Mouse (Mus musculus) MEL (cell line): Measurements from ENCODE around the gene Kcnk13.

Experiments used
- CHD2 ChIP-seq: IDR thresholded peaks from 2 replicates; pipeline ENCODE4 v1.6.1; 2011; ENCODE audit warnings: low read length, improper control_type of control experiment
- CTCF ChIP-seq, 3 experiments: IDR thresholded peaks in 2 of 3; conservative IDR thresholded peaks in 1 of 3; 2 replicates each; pipeline ENCODE4 v1.5.1; 2011 to 2012; ENCODE audit warnings: low read length in 3 of 3, low read depth in 2 of 3, mild to moderate bottlenecking in 2 of 3, improper control_type of control experiment in 1 of 3, inconsistent platforms in 1 of 3, mixed read lengths in 1 of 3, moderate library complexity in 1 of 3; ENCODE audit not compliant: control insufficient read depth in 1 of 3, insufficient read depth in 1 of 3, poor library complexity in 1 of 3, severe bottlenecking in 1 of 3
- EP300 ChIP-seq, 2 experiments: IDR thresholded peaks; 2 replicates each; pipeline ENCODE4 v1.6.1; 2011; ENCODE audit warnings: improper control_type of control experiment in 2 of 2, low read length in 2 of 2, low read depth in 1 of 2, mild to moderate bottlenecking in 1 of 2
- GATA1 ChIP-seq: IDR thresholded peaks from 2 replicates; pipeline ENCODE4 v1.6.1; 2011; ENCODE audit warnings: low read depth, low read length, improper control_type of control experiment
- POLR2A ChIP-seq, 2 experiments: IDR thresholded peaks; 2 replicates each; pipeline ENCODE4 v1.6.1; 2011 to 2012; ENCODE audit warnings: low read length in 2 of 2, mild to moderate bottlenecking in 2 of 2, control low read depth in 1 of 2, improper control_type of control experiment in 1 of 2, low read depth in 1 of 2, moderate library complexity in 1 of 2; ENCODE audit not compliant: control insufficient read depth in 1 of 2, insufficient read depth in 1 of 2, poor library complexity in 1 of 2
- POLR2AphosphoS5 ChIP-seq: IDR thresholded peaks from 2 replicates; pipeline ENCODE4 v1.6.1; 2012; ENCODE audit warnings: low read depth, borderline replicate concordance, mild to moderate bottlenecking, inconsistent platforms, low read length, moderate library complexity, mixed read lengths
- USF1 ChIP-seq: IDR thresholded peaks from 2 replicates; pipeline ENCODE4 v1.6.1; 2014; ENCODE audit warnings: low read depth, mild to moderate bottlenecking, inconsistent platforms, low read length, improper control_type of control experiment, moderate library complexity
- ZKSCAN1 ChIP-seq: IDR thresholded peaks from 2 replicates; pipeline ENCODE4 v1.6.1; 2012; ENCODE audit warnings: low read depth, mild to moderate bottlenecking, inconsistent platforms, low read length, improper control_type of control experiment, moderate library complexity
- ZMIZ1 ChIP-seq: IDR thresholded peaks from 2 replicates; pipeline ENCODE4 v1.6.1; 2012; ENCODE audit warnings: low read depth, mild to moderate bottlenecking, inconsistent platforms, low read length, improper control_type of control experiment, moderate library complexity

DNA sequence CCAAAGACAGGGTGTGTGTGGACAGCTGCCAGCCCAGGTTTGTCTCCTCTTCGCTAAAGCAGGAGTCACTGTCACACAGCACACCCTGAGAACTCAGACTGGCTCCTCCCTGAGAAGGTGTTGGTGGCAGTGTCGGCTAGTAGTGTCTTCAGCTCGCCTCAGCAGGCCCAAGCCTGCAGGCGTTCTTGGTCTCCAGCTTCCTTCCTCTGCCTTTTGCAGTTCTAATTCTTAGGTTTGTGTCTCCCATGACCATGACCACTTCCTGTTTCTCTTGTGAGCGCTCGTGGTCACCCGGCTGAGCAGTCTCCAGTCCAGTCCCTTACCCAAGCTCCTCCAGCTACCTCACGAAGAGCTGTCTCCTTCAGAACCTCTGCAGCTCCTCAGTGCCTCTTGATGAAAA is 21.9 kb upstream of the Kcnk13 start:
- TF ChIP-seq CTCF (IDR thresholded peaks at IDR 0.05 in 2 of 3, conservative IDR thresholded peaks at IDR 0.05 in 1 of 3; ENCODE audit: control insufficient read depth in 1 of 3, insufficient read depth in 1 of 3, low read depth in 2 of 3, low read length in 3 of 3, poor library complexity in 1 of 3, severe bottlenecking in 1 of 3) (no peak), ZKSCAN1 (no peak), GATA1 (no peak), POLR2A (IDR thresholded peaks at IDR 0.05; ENCODE audit: control insufficient read depth in 1 of 2, insufficient read depth in 1 of 2, low read depth in 1 of 2, low read length in 2 of 2, poor library complexity in 1 of 2) (no peak), POLR2AphosphoS5 (no peak), CHD2 (no peak), USF1 (no peak), EP300 (IDR thresholded peaks at IDR 0.05; ENCODE audit: low read depth in 1 of 2, low read length in 2 of 2) (no peak), ZMIZ1 (no peak)
